Mouse (Mus musculus) intestine, embryonic 16.5 days (tissue): ENCODE data around the gene Fbxo2. TPM values are rescaled to one million over a fixed set of nuclear protein-coding genes. Genes with fewer than 3 reads are reported as not detected.

Experiments used
- ATAC-seq: fragments of 200-750 bp; cut with Nextera tagmentation; 2 replicates; pipeline ENCODE4 v1.8.0; 2017; ENCODE audit warnings: moderate TSS enrichment, moderate library complexity
- H3K27ac ChIP-seq: fragments of 300-500 bp; sonication (generic); 2 replicates; pipeline ENCODE4 v1.5.1; 2014; ENCODE audit warnings: mild to moderate bottlenecking, low read length
- H3K27me3 ChIP-seq: fragments of 300-500 bp; sonication (generic); replicated peaks from 2 replicates; pipeline ENCODE4 v1.6.1; 2014; ENCODE audit warnings: low read length, control low read depth, mixed read lengths; ENCODE audit not compliant: control insufficient read depth, insufficient read depth
- H3K36me3 ChIP-seq: fragments of 300-500 bp; sonication (generic); 2 replicates; pipeline ENCODE4 v1.6.1; 2014; ENCODE audit warnings: low read length, control low read depth; ENCODE audit not compliant: control insufficient read depth, insufficient read depth
- H3K4me1 ChIP-seq: fragments of 300-500 bp; sonication (generic); 2 replicates; pipeline ENCODE4 v1.6.1; 2014; ENCODE audit warnings: low read length, control low read depth, mixed read lengths; ENCODE audit not compliant: control insufficient read depth, insufficient read depth
- H3K4me2 ChIP-seq: fragments of 300-500 bp; sonication (generic); 2 replicates; pipeline ENCODE4 v1.6.1; 2014; ENCODE audit warnings: low read depth, low read length, control low read depth
- H3K4me3 ChIP-seq: fragments of 300-500 bp; sonication (generic); 2 replicates; pipeline ENCODE4 v1.5.1; 2014; ENCODE audit warnings: mild to moderate bottlenecking, low read length
- H3K9ac ChIP-seq: fragments of 300-500 bp; sonication (generic); 2 replicates; pipeline ENCODE4 v1.6.1; 2014; ENCODE audit warnings: low read depth, low read length
- H3K9me3 ChIP-seq: fragments of 300-500 bp; sonication (generic); 2 replicates; pipeline ENCODE4 v1.6.1; 2016; ENCODE audit warnings: low read length, control low read depth; ENCODE audit not compliant: control insufficient read depth
- WGBS: fragments of 180-500 bp; shearing (Covaris S2); extraction: QIAGEN DNeasy Blood & Tissue Kit; methylation state at CpG from one replicate; pipeline ENCODE4 v1.1.7; 2014; 5-methylcytosine and 5-hydroxymethylcytosine counted together
- polyA plus RNA-seq: library from polyadenylated mRNA; unstranded; fragments of >200 nt; fragmentation: Nextera tagmentation; extraction: Ambion mirVana; gene quantifications from 2 replicates; pipeline ENCODE4 v1.2.1, GENCODE M21; 2015

Gene Fbxo2
- polyA plus RNA-seq, 1 experiment from 2014 or later: 0.64 TPM

- no peak overlapping the region for H3K4me3 ChIP-seq
- ATAC-seq: no peak
Observed at GRCm38 (mm10) chr4:148121982-148122693, 38.3 kb upstream of the Fbxo2 start.

GRCm38 (mm10) chr4:148122694-148123066 lies 37.7 kb upstream of the Fbxo2 start:
- Histone ChIP-seq H3K4me1 (no peaks in the 10 kb centered on the region; the same call in 1 of the 2 replicates), H3K9me3 (no peaks in the 10 kb centered on the region), H3K4me3 (no peak overlapping the region), H3K36me3 (no peaks in the 10 kb centered on the region), H3K4me2 (no peak overlapping the region), H3K27me3 (no peaks in the 10 kb centered on the region), H3K9ac (no peak overlapping the region), H3K27ac (no peak overlapping the region)
- WGBS: 64% methylated on average over 3 of the region's 3 CpGs
- ATAC-seq: no peak

More at GRCm38 (mm10) chr4:148121982-148122693, 38.3 kb upstream of the Fbxo2 start:
- H3K36me3 ChIP-seq: no peaks in the 10 kb centered on the region
- H3K27ac ChIP-seq: no peak overlapping the region
- H3K9ac ChIP-seq: no peak overlapping the region
- no peak overlapping the region for H3K4me2 ChIP-seq
- WGBS: 27% methylated on average over 6 of the region's 6 CpGs
- no peaks in the 10 kb centered on the region for H3K27me3 ChIP-seq
- peaks cover 3% of the 10 kb centered on the region; the same call in 1 of the 2 replicates for H3K9me3 ChIP-seq
- no peaks in the 10 kb centered on the region; the same call in 1 of the 2 replicates for H3K4me1 ChIP-seq

DNA sequence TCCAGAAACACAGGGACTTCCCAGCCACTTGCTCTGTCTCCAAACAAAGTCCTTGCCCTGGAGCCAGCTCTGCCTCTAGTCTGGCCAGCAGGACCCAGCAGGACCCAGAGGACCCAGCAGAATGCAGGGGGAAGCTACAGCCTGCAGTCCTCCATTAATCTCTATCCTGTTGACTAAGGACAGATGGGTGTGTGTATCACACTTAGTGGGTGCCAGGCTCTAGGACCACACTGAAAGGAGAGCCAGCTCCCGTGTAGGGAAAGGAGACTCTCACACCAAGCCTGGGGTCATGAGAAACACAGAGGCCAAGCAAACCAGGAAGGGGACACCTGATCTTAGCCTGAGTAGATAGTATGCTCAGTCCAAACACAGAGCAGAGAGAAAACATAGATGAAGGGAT lies 32.2 kb upstream of the Fbxo2 start:
- 56% methylated on average over 1 of the region's 1 CpGs for WGBS
- peaks cover 7% of the 10 kb centered on the region for H3K4me1 ChIP-seq
- no peak for ATAC-seq
- H3K27ac ChIP-seq: no peak overlapping the region
- no peaks in the 10 kb centered on the region for H3K36me3 ChIP-seq
- no peaks in the 10 kb centered on the region for H3K9me3 ChIP-seq
- no peak overlapping the region for H3K9ac ChIP-seq
- H3K4me2 ChIP-seq: no peak overlapping the region
- H3K4me3 ChIP-seq: no peak overlapping the region
- peaks cover 40% of the 10 kb centered on the region for H3K27me3 ChIP-seq

DNA sequence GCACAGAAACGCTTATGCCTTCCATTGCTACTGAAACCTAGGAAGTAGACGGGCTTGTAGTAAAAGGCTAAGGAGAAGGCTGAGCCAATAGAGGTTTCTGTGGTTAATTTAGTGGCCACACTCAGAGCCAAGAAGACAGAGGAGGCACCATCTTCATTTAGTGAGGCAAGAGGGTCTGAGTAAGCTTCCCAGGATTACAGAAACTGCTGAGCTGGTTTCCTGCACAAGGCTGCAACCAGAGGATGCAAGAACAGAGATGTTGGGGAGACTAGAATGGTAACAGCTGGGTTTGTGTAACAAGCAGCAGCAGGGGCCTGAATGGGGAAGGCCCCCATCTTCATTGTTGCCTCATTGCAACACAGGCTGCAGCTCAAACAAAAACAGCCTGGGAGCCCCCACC lies 31.7 kb upstream of the Fbxo2 start:
- H3K4me2 ChIP-seq: no peak overlapping the region
- peaks cover 7% of the 10 kb centered on the region for H3K4me1 ChIP-seq
- no peaks in the 10 kb centered on the region for H3K36me3 ChIP-seq
- H3K27me3 ChIP-seq: peaks cover 40% of the 10 kb centered on the region
- no peaks in the 10 kb centered on the region for H3K9me3 ChIP-seq
- WGBS: 65% methylated on average over 2 of the region's 2 CpGs
- H3K27ac ChIP-seq: no peak overlapping the region
- no peak for ATAC-seq
- H3K9ac ChIP-seq: no peak overlapping the region
- H3K4me3 ChIP-seq: no peak overlapping the region

- under 1% methylated on average over 18 of the region's 18 CpGs for WGBS
- Histone ChIP-seq H3K27ac (no peak within 1 kb of the TSS), H3K4me2 (peak within 1 kb of the TSS; percentile 96), H3K36me3 (no peaks in the 10 kb centered on the region), H3K27me3 (peaks cover 40% of the 10 kb centered on the region), H3K4me3 (peak within 1 kb of the TSS; percentile 60), H3K9ac (peak within 1 kb of the TSS; percentile 66), H3K9me3 (no peaks in the 10 kb centered on the region), H3K4me1 (peaks cover 7% of the 10 kb centered on the region)
- no peak; the same call in 1 of the 2 replicates for ATAC-seq
Observed at GRCm38 (mm10) chr4:148130133-148130532, 30.3 kb upstream of the Fbxo2 start, which contains the start of gene Mad2l2. Gene Mad2l2, plus strand, starts transcription at chr4:148130384.

- Histone ChIP-seq H3K4me1 (peaks cover 7% of the 10 kb centered on the region), H3K4me3 (peak within 1 kb of the TSS; percentile 60), H3K9me3 (no peaks in the 10 kb centered on the region), H3K9ac (peak within 1 kb of the TSS; percentile 66), H3K4me2 (peak within 1 kb of the TSS; percentile 96), H3K27me3 (peaks cover 40% of the 10 kb centered on the region), H3K27ac (no peak within 1 kb of the TSS), H3K36me3 (no peaks in the 10 kb centered on the region)
- peak; percentile 84 for ATAC-seq
- under 1% methylated on average over 63 of the region's 87 CpGs for WGBS
Observed at GRCm38 (mm10) chr4:148130561-148131413, 29.6 kb upstream of the Fbxo2 start, which contains the start of gene Draxin. Gene Draxin, minus strand, starts transcription at chr4:148130698.

GRCm38 (mm10) chr4:148131497-148132081 lies 28.8 kb upstream of the Fbxo2 start:
- Histone ChIP-seq H3K27ac (no peak overlapping the region), H3K36me3 (no peaks in the 10 kb centered on the region), H3K4me3 (peak overlapping the region; percentile 27; the same call in 1 of the 2 replicates), H3K4me2 (peak overlapping the region; percentile 39), H3K9ac (no peak overlapping the region), H3K9me3 (no peaks in the 10 kb centered on the region), H3K4me1 (peaks cover 7% of the 10 kb centered on the region), H3K27me3 (peaks cover 40% of the 10 kb centered on the region)
- 2% methylated on average over 21 of the region's 21 CpGs for WGBS
- ATAC-seq: 0 out of 2 replicates have a peak, but pooled peaks have one; percentile 38

DNA sequence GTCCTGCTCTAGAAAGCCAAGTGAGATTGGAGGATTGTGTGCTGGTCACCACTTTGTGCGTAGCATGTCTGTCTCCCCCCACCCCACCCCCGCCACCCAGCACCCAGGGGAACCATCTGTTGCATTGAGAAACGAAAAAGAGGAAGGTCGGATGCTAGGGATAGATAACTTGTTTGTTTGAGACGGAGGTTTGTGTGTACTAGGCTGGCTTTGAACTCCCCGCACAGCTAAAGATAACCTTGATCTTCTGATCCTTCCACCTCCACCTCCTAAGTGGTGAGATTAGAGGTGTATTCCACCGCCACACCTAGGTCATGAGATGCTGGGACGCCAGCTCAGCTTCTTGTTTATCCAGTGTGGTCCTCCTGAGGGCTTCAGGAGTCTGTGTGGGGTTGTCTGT lies 25.4 kb upstream of the Fbxo2 start:
- no peak for ATAC-seq
- H3K9ac ChIP-seq: no peak overlapping the region
- no peak overlapping the region for H3K4me3 ChIP-seq
- WGBS: 68% methylated on average over 8 of the region's 8 CpGs
- H3K4me2 ChIP-seq: no peak overlapping the region
- peaks cover 22% of the 10 kb centered on the region for H3K27me3 ChIP-seq
- H3K9me3 ChIP-seq: no peaks in the 10 kb centered on the region
- H3K36me3 ChIP-seq: no peaks in the 10 kb centered on the region
- no peak overlapping the region for H3K27ac ChIP-seq
- peaks cover 7% of the 10 kb centered on the region for H3K4me1 ChIP-seq

DNA sequence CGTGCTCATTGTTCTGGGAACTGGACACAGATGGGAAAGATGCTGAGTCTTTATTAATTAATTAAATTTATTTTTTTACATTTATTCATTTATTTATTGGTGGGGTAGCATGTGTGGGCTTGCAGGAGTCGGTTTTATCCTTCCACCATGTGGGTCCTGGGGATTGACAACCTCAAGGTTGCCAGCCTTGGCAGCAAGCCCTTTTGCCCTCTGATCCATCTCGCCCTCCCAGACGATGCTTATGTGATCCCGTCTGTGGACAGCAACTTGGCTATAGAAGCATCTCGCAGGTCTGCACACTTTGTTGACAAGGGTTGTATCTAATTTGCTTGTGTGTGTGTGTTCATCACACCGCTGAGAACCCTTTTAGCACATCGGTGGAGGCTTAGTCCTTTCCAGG lies 22.9 kb upstream of the Fbxo2 start:
- Histone ChIP-seq H3K9ac (no peak overlapping the region), H3K27ac (no peak overlapping the region), H3K4me2 (no peak overlapping the region), H3K9me3 (no peaks in the 10 kb centered on the region), H3K4me3 (no peak overlapping the region), H3K36me3 (no peaks in the 10 kb centered on the region), H3K4me1 (no peaks in the 10 kb centered on the region), H3K27me3 (no peaks in the 10 kb centered on the region)
- ATAC-seq: no peak
- WGBS: 67% methylated on average over 8 of the region's 8 CpGs
